ENCODE assay signal across 17 mouse cellular contexts in genomic region chr8:92132526-92132925, GRCm38 (mm10).
DNase-seq lines count a peak whose midpoint lies in the region; ATAC-seq lines count a peak whose summit lies in the region.
"Had no signal": no experiment of that assay in that cellular context is flagged by ENCODE, and none has a peak within 500 bp of the region (broad histone marks: within the 10 kb centered on the region; RNA-seq: fewer than 3 reads in every experiment).

No protein-coding gene starts in this region.

- DNase-seq in neural tube, embryonic 11.5 days (ENCODE audit: low spot score): no peak
- no peak for DNase-seq in embryonic facial prominence, embryonic 10.5 days (ENCODE audit: low spot score)
- no peak for DNase-seq in gastrocnemius, postnatal 36 days
- DNase-seq: adrenal gland, postnatal 25 days; cerebellum, adult 18-20 months; cerebellum, adult 9-11 months; cerebellum, postnatal 36 days; forebrain, postnatal 0 days; gastrocnemius, postnatal 14 days; heart, postnatal 10 days; heart, postnatal 4 days had no signal

- peaks cover 50% of the 10 kb centered on the region for H3K4me1 ChIP-seq in hindbrain, embryonic 12.5 days
- H3K4me1 ChIP-seq in hindbrain, embryonic 13.5 days (replicated peaks): peaks cover 51% of the 10 kb centered on the region
- peaks cover 37% of the 10 kb centered on the region for H3K4me1 ChIP-seq in neural tube, embryonic 11.5 days (ENCODE audit: control insufficient read depth, insufficient read depth, low read length)
- peaks cover 35% of the 10 kb centered on the region for H3K4me1 ChIP-seq in neural tube, embryonic 15.5 days
- peaks cover 63% of the 10 kb centered on the region for H3K4me1 ChIP-seq in embryonic facial prominence, embryonic 10.5 days

- 53% methylated on average over 5 of the region's 5 CpGs for WGBS in hindbrain, embryonic 12.5 days
- whole genome bisulfite sequencing in hindbrain, embryonic 13.5 days: 49% methylated on average over 5 of the region's 5 CpGs
- 49% methylated on average over 5 of the region's 5 CpGs for WGBS in neural tube, embryonic 11.5 days
- 35% methylated on average over 5 of the region's 5 CpGs for WGBS in neural tube, embryonic 15.5 days
- WGBS in embryonic facial prominence, embryonic 10.5 days: 67% methylated on average over 5 of the region's 5 CpGs

- no peak overlapping the region for H3K4me2 ChIP-seq in hindbrain, embryonic 12.5 days (replicated peaks)
- no peak overlapping the region for H3K4me2 ChIP-seq in hindbrain, embryonic 13.5 days
- no peak overlapping the region for H3K4me2 ChIP-seq in neural tube, embryonic 11.5 days (ENCODE audit: low read depth)
- H3K4me2 ChIP-seq in neural tube, embryonic 15.5 days: no peak overlapping the region
- H3K4me2 ChIP-seq: intestine, embryonic 15.5 days had no signal

- ATAC-seq in hindbrain, embryonic 12.5 days (ENCODE audit: low FRiP score): no peak
- ATAC-seq in hindbrain, embryonic 13.5 days (ENCODE audit: low FRiP score): no peak
- no peak for ATAC-seq in neural tube, embryonic 11.5 days (ENCODE audit: insufficient read depth, low FRiP score, low TSS enrichment)
- no peak for ATAC-seq in neural tube, embryonic 15.5 days (ENCODE audit: low FRiP score)
- ATAC-seq: forebrain, embryonic 13.5 days; forebrain, postnatal 0 days; intestine, embryonic 15.5 days had no signal

- H3K4me3 ChIP-seq in hindbrain, embryonic 12.5 days: no peak overlapping the region
- H3K4me3 ChIP-seq in hindbrain, embryonic 13.5 days: no peak overlapping the region
- H3K4me3 ChIP-seq in neural tube, embryonic 11.5 days (ENCODE audit: low read depth, low read length): no peak overlapping the region
- H3K4me3 ChIP-seq in neural tube, embryonic 15.5 days (replicated peaks): no peak overlapping the region
- H3K4me3 ChIP-seq in embryonic facial prominence, embryonic 10.5 days: no peak overlapping the region
- H3K4me3 ChIP-seq: forebrain, embryonic 13.5 days; intestine, embryonic 15.5 days had no signal

- 0 out of 2 replicates have a peak overlapping the region, but pooled peaks have one; percentile 82 for H3K27ac ChIP-seq in hindbrain, embryonic 12.5 days
- no peak overlapping the region for H3K27ac ChIP-seq in hindbrain, embryonic 13.5 days
- 0 out of 2 replicates have a peak overlapping the region, but pooled peaks have one; percentile 3 for H3K27ac ChIP-seq in neural tube, embryonic 11.5 days (ENCODE audit: low read depth, low read length)
- no peak overlapping the region for H3K27ac ChIP-seq in neural tube, embryonic 15.5 days (replicated peaks)
- peak overlapping the region; percentile 79; the same call in 1 of the 2 replicates for H3K27ac ChIP-seq in embryonic facial prominence, embryonic 10.5 days (replicated peaks)
- H3K27ac ChIP-seq: intestine, embryonic 15.5 days had no signal

- no peak overlapping the region for H3K9ac ChIP-seq in hindbrain, embryonic 12.5 days
- no peak overlapping the region for H3K9ac ChIP-seq in hindbrain, embryonic 13.5 days
- H3K9ac ChIP-seq in neural tube, embryonic 11.5 days (ENCODE audit: low read length): no peak overlapping the region
- H3K9ac ChIP-seq in neural tube, embryonic 15.5 days (replicated peaks): no peak overlapping the region
- H3K9ac ChIP-seq: forebrain, embryonic 13.5 days; forebrain, postnatal 0 days; intestine, embryonic 15.5 days had no signal

- intact Hi-C loops in gastrocnemius, postnatal 36 days (cut with DNase I): no loop called here

- H3K9me3 ChIP-seq in hindbrain, embryonic 12.5 days (replicated peaks): no peaks in the 10 kb centered on the region
- H3K9me3 ChIP-seq in hindbrain, embryonic 13.5 days: no peaks in the 10 kb centered on the region
- no peaks in the 10 kb centered on the region for H3K9me3 ChIP-seq in neural tube, embryonic 11.5 days (ENCODE audit: control insufficient read depth, low read length)
- no peaks in the 10 kb centered on the region for H3K9me3 ChIP-seq in neural tube, embryonic 15.5 days (replicated peaks)
- H3K9me3 ChIP-seq in embryonic facial prominence, embryonic 10.5 days: no peaks in the 10 kb centered on the region
- H3K9me3 ChIP-seq: forebrain, embryonic 13.5 days; intestine, embryonic 15.5 days had no signal

- H3K27me3 ChIP-seq in hindbrain, embryonic 12.5 days: peaks cover 10% of the 10 kb centered on the region; the same call in 1 of the 2 replicates
- H3K27me3 ChIP-seq in hindbrain, embryonic 13.5 days: peaks cover 41% of the 10 kb centered on the region
- no peaks in the 10 kb centered on the region for H3K27me3 ChIP-seq in neural tube, embryonic 11.5 days (ENCODE audit: control insufficient read depth, insufficient read depth, low read length)
- H3K27me3 ChIP-seq in neural tube, embryonic 15.5 days (replicated peaks): peaks cover 20% of the 10 kb centered on the region
- H3K27me3 ChIP-seq in embryonic facial prominence, embryonic 10.5 days (replicated peaks; ENCODE audit: low read depth, poor library complexity, severe bottlenecking): peaks cover 94% of the 10 kb centered on the region

- no peaks in the 10 kb centered on the region for H3K36me3 ChIP-seq in hindbrain, embryonic 12.5 days
- H3K36me3 ChIP-seq in hindbrain, embryonic 13.5 days: no peaks in the 10 kb centered on the region
- H3K36me3 ChIP-seq in neural tube, embryonic 11.5 days (ENCODE audit: control insufficient read depth, insufficient read depth, low read length): no peaks in the 10 kb centered on the region
- H3K36me3 ChIP-seq in neural tube, embryonic 15.5 days: no peaks in the 10 kb centered on the region
- no peaks in the 10 kb centered on the region for H3K36me3 ChIP-seq in embryonic facial prominence, embryonic 10.5 days (replicated peaks)
- H3K36me3 ChIP-seq: G1E; intestine, embryonic 15.5 days had no signal

Comparison
In these comparisons a context has a peak if more than half of its experiments do, and no peak if none do; other contexts are left out.
1. H3K27ac ChIP-seq: peak in hindbrain, embryonic 12.5 days (single experiment), neural tube, embryonic 11.5 days (single experiment) and embryonic facial prominence, embryonic 10.5 days (single experiment); none in hindbrain, embryonic 13.5 days (single experiment) and neural tube, embryonic 15.5 days (single experiment).